Mouse (Mus musculus) embryonic facial prominence, embryonic 11.5 days (tissue): ENCODE results near the gene Tamm41. TPM values are rescaled to one million over a fixed set of nuclear protein-coding genes. Genes with fewer than 3 reads are reported as not detected.

ENCODE experiments used
- ATAC-seq: fragments of 200-750 bp; cut with Nextera tagmentation; replicated peaks from 2 replicates; pipeline ENCODE4 v1.8.0; 2017; ENCODE audit warnings: low read depth; ENCODE audit not compliant: insufficient number of reproducible peaks, low FRiP score, low TSS enrichment
- DNase-seq: peaks from one replicate; pipeline ENCODE4 v3.0.0-alpha.2; 2015; ENCODE audit warnings: low spot score
- H3K27ac ChIP-seq: fragments of 300-500 bp; sonication (generic); replicated peaks from 2 replicates; pipeline ENCODE4 v1.5.1; 2014; ENCODE audit warnings: mild to moderate bottlenecking, low read depth, low read length, control low read depth
- H3K27me3 ChIP-seq: fragments of 300-500 bp; sonication (generic); 2 replicates; pipeline ENCODE4 v1.6.1; 2014; ENCODE audit warnings: mild to moderate bottlenecking, low read length, moderate library complexity, mixed read lengths; ENCODE audit not compliant: control insufficient read depth, insufficient read depth
- H3K36me3 ChIP-seq: fragments of 300-500 bp; sonication (generic); replicated peaks from 2 replicates; pipeline ENCODE4 v1.6.1; 2014; ENCODE audit warnings: low read depth, mild to moderate bottlenecking, low read length, moderate library complexity, mixed read lengths; ENCODE audit not compliant: control insufficient read depth, insufficient read depth
- H3K4me1 ChIP-seq: fragments of 300-500 bp; sonication (generic); 2 replicates; pipeline ENCODE4 v1.6.1; 2014; ENCODE audit warnings: low read length, mixed read lengths; ENCODE audit not compliant: control insufficient read depth, insufficient read depth
- H3K4me2 ChIP-seq: fragments of 300-500 bp; sonication (generic); 2 replicates; pipeline ENCODE4 v1.6.1; 2014; ENCODE audit warnings: low read depth, mild to moderate bottlenecking, control low read depth, low read length, moderate library complexity
- H3K4me3 ChIP-seq: fragments of 300-500 bp; sonication (generic); 2 replicates; pipeline ENCODE4 v1.5.1; 2014; ENCODE audit warnings: low read depth, low read length, control low read depth
- H3K9ac ChIP-seq: fragments of 300-500 bp; sonication (generic); replicated peaks from 2 replicates; pipeline ENCODE4 v1.6.1; 2014; ENCODE audit warnings: mild to moderate bottlenecking, control low read depth, low read length
- H3K9me3 ChIP-seq: fragments of 300-500 bp; sonication (generic); replicated peaks from 2 replicates; pipeline ENCODE4 v1.6.1; 2016; ENCODE audit warnings: mild to moderate bottlenecking, low read length, inconsistent platforms, mixed read lengths; ENCODE audit not compliant: control insufficient read depth
- WGBS: fragments of 180-500 bp; shearing (Covaris S2); extraction: QIAGEN DNeasy Blood & Tissue Kit; methylation state at CpG from one replicate; pipeline ENCODE4 v1.1.7; 2014; 5-methylcytosine and 5-hydroxymethylcytosine counted together
- polyA plus RNA-seq: library from polyadenylated mRNA; unstranded; fragments of >200 nt; fragmentation: Nextera tagmentation; extraction: Ambion mirVana; gene quantifications from 2 replicates; pipeline ENCODE4 v1.2.1, GENCODE M21; 2014

Tamm41 gene
- polyA plus RNA-seq, 1 experiment from 2014 or later = 81.7 TPM

DNA sequence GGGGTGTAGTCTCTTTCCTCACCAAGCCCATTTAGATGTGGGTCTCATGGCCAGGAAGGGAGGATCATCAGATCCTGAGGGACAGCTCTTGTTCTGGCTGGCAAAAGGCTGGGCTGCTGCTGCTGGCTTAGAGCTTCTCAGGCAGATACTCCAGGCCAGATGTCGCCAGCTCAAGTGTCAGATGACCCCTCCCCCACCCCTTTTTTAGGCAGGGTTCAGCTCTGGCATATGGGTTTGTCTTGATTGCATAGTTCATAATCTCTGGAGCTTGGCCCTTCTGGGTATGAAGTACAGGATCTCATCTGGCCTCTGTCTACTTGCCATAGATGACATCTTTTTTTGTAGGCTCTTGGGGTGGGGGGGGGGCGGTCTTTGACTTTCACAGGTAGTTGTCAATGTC is 19.0 kb upstream of the Tamm41 start:
- 32% methylated on average over 2 of the region's 2 CpGs for WGBS
- no peak overlapping the region for H3K27ac ChIP-seq
- DNase-seq = peak; percentile 65
- ATAC-seq = no peak
- no peak overlapping the region for H3K4me3 ChIP-seq
- H3K9me3 ChIP-seq = no peaks in the 10 kb centered on the region
- H3K9ac ChIP-seq = no peak overlapping the region
- H3K27me3 ChIP-seq = no peaks in the 10 kb centered on the region
- H3K4me1 ChIP-seq = no peaks in the 10 kb centered on the region
- H3K4me2 ChIP-seq = no peak overlapping the region
- H3K36me3 ChIP-seq = no peaks in the 10 kb centered on the region

DNA sequence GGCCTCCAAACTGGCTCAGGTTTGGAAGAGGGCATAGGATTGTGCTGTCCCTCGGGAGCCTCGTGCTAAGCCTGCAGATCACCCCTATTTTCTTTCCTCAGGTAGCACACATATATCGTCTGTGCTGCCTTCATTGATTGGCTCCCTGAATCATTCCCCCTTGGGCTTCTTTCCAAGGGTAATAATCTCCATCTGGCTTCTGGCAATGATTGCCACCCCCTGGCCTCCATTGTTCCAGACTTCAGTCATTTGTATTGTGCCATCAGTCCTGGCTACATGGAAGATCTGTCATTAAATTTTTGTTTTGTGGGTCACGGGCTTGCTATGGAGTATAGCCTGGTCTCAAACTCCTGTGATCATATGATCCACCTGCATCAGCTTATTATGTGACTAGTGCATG is 17.8 kb upstream of the Tamm41 start:
- Histone ChIP-seq H3K4me1 (no peaks in the 10 kb centered on the region), H3K27ac (no peak overlapping the region), H3K4me2 (no peak overlapping the region), H3K9ac (no peak overlapping the region), H3K4me3 (no peak overlapping the region), H3K9me3 (no peaks in the 10 kb centered on the region), H3K27me3 (no peaks in the 10 kb centered on the region), H3K36me3 (no peaks in the 10 kb centered on the region)
- WGBS = 78% methylated on average over 4 of the region's 4 CpGs
- ATAC-seq = no peak
- no peak for DNase-seq

DNA sequence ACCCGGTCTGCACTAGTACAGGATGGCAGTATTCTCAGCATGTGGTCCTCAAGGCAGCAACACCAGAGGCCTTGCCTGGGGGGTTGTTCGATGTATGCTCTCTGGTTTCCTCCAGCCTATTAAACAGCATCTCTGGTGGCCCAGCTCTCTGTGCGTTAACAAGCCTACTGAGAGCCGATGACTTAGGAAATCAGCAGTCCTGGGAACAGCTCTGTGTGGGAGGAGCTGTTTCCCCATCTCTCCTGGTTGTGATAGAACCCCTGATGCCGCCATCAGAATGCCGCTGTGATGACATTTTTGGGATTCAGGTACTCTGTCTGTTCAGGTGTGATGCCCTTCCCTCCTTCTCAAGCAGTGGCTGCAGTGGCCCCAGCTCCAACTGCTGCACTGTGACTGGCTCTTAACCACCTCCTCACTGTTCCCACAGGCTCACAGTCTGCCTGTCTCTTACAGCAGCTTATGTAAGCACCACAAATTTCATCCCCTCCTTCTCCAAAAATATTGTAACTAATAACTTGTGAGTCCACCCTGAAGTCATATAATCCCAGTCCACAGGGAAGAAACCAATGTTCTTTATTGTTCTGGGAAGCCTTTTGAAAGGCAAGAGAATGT is 14.0 kb upstream of the Tamm41 start:
- WGBS = 69% methylated on average over 6 of the region's 6 CpGs
- Histone ChIP-seq H3K9me3 (no peaks in the 10 kb centered on the region), H3K9ac (no peak overlapping the region), H3K4me2 (no peak overlapping the region), H3K27me3 (no peaks in the 10 kb centered on the region), H3K4me1 (no peaks in the 10 kb centered on the region), H3K27ac (no peak overlapping the region), H3K4me3 (no peak overlapping the region), H3K36me3 (no peaks in the 10 kb centered on the region)
- DNase-seq (no peak), ATAC-seq (no peak)

DNA sequence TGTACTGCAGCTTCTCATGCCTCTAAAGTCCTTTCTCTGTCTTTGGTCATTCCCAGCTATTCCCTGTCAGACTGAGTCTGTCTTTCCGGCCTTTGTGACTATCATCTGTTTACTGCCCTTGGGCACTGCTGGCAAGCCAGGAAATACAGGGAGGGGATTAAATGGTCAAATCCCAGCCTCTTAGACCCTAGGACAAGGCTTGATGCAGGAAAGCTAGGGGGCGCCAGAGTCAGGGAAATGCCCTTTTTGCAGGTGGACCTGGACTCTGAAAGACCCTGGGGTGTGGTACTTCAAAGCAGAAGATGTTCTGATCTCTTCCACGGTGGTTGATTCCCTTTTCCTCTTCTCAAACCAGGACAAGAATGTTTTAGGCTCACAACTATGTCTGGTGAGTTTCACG is 11.3 kb upstream of the Tamm41 start:
- Histone ChIP-seq H3K27ac (no peak overlapping the region), H3K9ac (no peak overlapping the region), H3K36me3 (no peaks in the 10 kb centered on the region), H3K4me1 (no peaks in the 10 kb centered on the region), H3K4me2 (no peak overlapping the region), H3K27me3 (no peaks in the 10 kb centered on the region), H3K4me3 (no peak overlapping the region), H3K9me3 (no peaks in the 10 kb centered on the region)
- DNase-seq (peak; percentile 65), ATAC-seq (no peak)
- WGBS = 15% methylated on average over 4 of the region's 4 CpGs

DNA sequence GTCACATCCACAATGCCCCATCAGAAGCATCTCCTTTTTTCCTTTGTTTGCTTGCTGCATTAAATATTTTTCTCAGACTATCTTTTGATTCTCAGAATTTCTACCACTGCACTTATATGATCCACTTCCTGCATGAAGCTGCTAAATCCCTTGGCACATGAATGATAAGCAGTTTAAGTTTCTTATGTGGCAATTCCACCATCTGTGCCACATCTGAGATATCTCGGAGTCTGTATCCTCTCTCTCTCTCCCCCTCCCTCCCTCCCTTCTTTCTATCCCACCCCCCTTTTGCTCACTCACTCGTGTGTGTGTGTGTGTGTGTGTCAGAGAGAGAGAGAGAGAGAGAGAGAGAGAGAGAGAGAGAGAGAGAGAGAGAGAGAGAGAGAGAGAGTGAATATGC is 10.1 kb upstream of the Tamm41 start:
- no peak for DNase-seq
- Histone ChIP-seq H3K4me2 (no peak overlapping the region), H3K4me1 (no peaks in the 10 kb centered on the region), H3K4me3 (no peak overlapping the region), H3K9me3 (no peaks in the 10 kb centered on the region), H3K27ac (no peak overlapping the region), H3K27me3 (no peaks in the 10 kb centered on the region), H3K36me3 (no peaks in the 10 kb centered on the region), H3K9ac (no peak overlapping the region)
- 29% methylated on average over 2 of the region's 2 CpGs for WGBS
- no peak for ATAC-seq

DNA sequence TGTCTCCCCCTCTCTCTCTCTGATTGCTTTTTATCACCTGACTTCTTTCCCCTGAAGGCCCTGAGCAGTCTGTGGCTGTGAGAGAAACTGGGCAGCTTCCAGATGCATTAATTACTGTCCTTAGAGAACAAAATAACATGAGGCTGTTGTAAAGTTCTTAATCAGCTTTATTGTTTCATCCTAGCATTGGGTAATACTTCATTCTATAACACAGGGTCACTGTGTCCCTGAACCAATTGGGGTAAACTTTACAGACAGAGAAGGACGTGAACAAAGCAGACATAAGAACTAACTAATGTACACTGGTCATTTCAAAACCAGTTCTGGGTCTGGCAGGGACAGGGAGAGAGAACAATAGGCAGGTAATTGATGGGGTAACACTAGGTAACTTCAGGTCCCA is 8.4 kb upstream of the Tamm41 start:
- Histone ChIP-seq H3K36me3 (no peaks in the 10 kb centered on the region), H3K27ac (no peak overlapping the region), H3K4me2 (no peak overlapping the region), H3K27me3 (no peaks in the 10 kb centered on the region), H3K9me3 (no peaks in the 10 kb centered on the region), H3K4me1 (no peaks in the 10 kb centered on the region), H3K9ac (no peak overlapping the region), H3K4me3 (no peak overlapping the region)
- ATAC-seq = no peak
- WGBS = 75% methylated on average over 1 of the region's 1 CpGs
- DNase-seq = no peak

DNA sequence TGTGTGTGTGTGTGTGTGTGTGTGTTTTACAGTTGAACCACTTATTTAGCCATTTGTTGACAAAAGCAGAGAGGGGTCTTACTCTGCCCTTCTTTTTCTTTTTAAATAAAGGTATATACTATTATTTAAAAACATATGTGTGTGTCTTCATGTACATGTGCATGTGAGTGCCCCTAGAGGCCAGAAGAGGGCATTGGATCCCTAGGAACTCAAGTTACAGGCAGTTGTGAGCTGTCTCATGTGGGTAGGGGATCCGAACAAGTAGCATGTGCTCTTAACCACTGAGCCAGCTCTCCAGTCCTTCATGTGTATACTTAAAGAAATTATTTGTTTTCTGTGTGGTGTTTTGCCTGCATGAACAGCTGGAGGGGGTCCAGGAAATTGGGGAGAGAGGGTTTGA is 7.0 kb upstream of the Tamm41 start:
- Histone ChIP-seq H3K9me3 (no peaks in the 10 kb centered on the region), H3K27me3 (no peaks in the 10 kb centered on the region), H3K4me3 (no peak overlapping the region), H3K9ac (no peak overlapping the region), H3K4me1 (no peaks in the 10 kb centered on the region), H3K27ac (no peak overlapping the region), H3K36me3 (no peaks in the 10 kb centered on the region), H3K4me2 (no peak overlapping the region)
- DNase-seq (peak; percentile 25), ATAC-seq (no peak)
- WGBS = 54% methylated on average over 1 of the region's 1 CpGs

DNA sequence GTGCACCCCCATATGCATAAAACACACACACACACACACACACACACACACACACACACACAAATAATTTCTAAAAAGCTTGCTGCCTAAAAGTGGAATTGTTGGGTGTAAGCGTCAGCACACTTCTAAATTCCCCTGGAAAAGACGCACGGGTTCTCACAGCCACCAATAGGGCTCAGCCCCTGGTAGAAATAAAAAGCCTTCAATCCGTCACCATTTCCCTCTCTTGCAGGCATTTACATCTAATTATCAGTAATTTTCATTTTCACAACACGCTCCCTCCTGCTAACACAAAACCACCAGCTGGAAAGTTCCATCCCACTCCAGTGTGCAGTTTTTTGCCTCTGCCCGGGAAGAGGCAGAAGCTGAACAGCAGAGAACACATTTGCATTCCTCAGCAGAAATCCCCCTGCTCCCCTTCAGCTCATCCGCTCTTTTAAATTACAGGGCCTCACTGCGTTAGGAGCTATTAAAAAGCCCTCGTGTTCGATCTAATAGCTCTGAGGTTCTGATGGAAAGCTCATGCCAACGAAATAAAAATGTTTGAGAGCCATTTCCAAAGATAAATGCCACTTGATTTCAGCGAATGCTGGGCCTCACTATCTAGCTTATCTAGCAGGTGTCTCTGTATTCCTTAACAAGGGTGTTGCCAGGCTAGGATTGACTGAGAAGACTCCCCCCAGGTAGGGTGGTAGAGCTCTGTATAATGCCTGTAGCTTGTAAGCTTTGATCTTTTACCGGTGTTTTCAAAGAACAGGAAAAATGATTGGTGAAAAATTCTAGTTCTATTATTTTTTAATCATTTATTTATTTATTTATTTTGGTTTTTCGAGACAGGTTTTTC is 6.2 kb upstream of the Tamm41 start:
- WGBS = 63% methylated on average over 14 of the region's 14 CpGs
- Histone ChIP-seq H3K27ac (no peak overlapping the region), H3K36me3 (no peaks in the 10 kb centered on the region), H3K9me3 (no peaks in the 10 kb centered on the region), H3K4me2 (no peak overlapping the region), H3K4me3 (no peak overlapping the region), H3K9ac (no peak overlapping the region), H3K4me1 (no peaks in the 10 kb centered on the region), H3K27me3 (no peaks in the 10 kb centered on the region)
- DNase-seq (no peak), ATAC-seq (no peak)
